Mouse (Mus musculus) embryo, embryonic 11 days (tissue): ENCODE results near the gene Kctd2.
"Not testable (repeated sequence)": the region's sequence is repeated elsewhere in the genome, so short reads cannot be mapped to it uniquely, and the experiment has no call there.

Source experiments
- DNase-seq: peaks from one replicate; pipeline ENCODE4 v3.0.0-alpha.2; 2015

Gene Kctd2

DNA sequence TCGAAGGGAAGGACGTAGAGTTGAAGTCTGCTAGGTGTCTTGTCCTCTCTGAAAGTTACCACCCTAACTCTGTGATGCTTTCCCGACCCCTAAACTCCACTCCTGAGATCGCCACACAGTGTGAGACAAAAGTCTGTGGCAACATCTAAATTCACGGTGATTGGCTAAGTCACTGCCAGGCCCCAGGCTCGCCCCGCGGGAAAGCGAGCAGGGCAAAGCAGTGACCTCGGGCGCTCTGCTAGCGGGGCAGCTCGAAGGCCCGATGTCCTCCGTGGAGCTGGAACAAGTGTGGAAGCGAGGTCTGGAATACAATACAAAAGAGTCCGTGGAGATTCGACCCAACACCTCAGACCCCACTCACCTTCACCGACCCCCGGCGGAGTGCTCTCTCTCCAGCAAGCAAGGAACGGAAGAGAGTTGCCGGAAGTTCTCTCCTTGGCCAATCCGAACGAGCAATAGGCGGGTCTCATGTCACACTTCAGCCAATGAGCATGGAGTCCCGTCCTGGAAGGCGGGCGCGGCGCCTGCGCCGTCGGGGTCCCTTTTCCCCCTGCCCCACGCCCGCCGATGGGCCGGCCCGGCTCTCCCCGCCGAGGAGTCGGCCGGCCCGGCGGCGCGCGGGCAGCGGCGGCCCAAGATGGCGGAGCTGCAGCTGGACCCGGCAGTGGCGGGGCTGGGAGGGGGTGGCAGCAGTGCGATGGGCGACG, at the start of gene Kctd2, which contains the start of gene Atp5h:
Gene Kctd2, plus strand, starts transcription at position 598 of the 707 bp plus-strand sequence.
Gene Atp5h, minus strand, starts transcription at position 432 of the 707 bp plus-strand sequence.
- DNase-seq = peak; percentile 98

DNA sequence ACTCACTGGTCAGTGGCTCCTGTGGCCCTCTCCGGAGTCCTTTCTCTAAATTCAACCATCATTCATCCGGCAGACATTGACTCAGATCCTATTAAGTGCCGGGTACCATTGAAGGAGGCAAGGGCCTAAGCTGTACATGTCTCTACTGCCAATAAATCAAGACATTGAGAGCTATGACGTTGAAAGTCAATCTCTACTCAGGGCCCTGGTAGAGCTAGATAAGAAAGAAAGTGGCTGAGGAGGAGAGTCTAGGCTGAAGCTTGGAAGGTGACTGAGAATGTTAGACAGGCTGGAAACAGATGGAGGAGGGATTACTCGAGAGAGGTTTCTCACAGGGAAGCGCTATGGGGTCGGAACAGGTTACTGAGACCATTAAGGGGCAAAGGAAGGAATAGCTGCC, 49.6 kb upstream of the Kctd2 start:
- no peak for DNase-seq

DNA sequence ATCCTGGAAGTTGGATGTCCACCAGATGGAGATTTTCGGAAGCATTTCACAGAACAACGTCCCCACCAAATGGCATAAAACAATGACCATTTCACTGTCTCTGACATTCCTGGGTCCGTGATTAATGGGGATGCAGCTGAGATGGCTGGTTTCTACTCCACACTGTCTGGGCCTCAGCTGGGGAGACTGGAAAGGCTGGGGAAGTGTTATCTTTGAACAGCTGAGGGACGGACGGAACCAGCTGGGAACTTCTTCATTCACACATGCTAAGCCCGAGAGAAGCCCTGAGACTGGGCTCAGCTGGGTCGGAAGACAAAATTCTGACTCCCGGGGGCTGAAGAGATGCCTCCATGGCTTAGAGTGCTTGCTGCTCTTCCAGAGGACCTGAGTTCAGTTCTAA, 48.6 kb upstream of the Kctd2 start:
- DNase-seq = no peak

DNA sequence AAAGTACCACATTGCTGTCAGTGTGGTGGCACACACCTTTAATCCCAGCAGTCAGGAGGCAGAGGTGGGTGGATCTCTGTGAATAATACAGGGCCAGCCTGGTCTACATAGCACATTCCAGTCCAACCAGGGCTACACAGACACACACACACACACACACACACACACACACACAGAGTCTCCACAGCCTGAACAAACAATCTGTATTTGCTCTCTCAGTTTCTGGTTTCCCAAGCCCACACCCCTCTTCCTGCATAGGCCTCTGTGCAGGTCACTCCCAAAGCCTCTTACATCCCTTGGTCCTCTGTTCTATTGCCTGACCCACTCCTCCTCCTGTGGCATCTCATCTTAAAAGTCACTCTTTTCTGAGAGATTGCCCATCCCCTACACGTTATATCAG, 47.9 kb upstream of the Kctd2 start:
- DNase-seq = no peak

DNA sequence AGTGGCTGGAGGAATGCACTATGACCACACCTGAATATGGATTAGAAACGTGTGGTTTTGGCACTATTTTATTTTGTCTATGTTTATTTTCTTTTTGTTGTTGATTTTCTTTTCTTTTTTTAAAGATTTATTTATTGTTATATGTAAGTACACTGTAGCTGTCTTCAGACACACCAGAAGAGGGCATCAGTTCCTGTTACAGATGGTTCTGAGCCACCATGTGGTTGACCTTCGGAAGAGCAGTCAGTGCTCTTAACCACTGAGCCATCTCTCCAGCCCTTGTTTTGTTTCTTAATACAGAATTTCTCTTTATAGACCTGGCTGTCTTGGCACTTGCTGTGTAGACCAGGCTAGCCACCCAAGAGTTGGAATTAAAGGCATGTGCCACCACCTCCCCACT, 47.2 kb upstream of the Kctd2 start:
- no peak for DNase-seq

DNA sequence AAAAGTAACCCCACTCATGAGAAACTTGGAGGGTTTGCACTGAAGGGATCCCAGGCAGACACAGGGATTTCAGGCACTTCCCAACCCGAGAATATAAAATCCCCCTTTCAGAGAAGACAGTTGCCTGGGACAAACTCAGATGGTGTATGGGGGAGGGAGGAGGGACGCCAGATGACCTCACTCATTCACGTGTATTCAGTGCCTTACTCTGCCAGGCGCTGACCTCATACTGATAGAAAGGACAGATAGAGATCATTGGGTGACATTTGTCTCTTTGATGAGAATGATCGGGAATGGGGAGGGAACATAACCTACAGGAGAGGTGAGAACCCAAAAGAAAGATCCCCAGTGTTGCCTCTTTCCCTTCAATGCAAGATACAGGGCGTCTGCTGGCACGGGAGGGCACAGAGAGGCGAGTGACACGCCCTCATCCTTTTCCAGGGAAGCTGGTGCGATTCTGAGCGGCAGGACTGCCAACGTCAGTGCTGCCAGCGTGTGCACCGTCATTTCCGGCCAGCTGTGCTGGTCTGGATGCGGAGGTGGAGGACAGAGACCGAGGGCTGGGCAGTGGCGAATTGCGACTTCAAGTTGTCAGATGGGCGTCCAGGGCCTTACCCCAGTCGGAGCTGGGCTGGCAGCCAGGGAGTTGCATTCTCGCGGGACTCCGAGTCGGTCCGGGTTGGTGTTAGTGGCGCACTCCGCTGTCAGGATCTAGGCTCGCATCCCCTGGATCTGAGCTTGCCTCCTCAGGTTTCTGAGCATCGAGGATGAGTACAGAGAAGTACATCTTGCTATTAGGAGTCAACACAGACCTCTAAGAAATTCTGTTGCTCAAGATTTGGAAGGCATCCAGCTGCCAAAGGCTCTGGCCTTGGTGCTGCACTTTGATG, 45.9 kb upstream of the Kctd2 start:
- peak; percentile 71 for DNase-seq

DNA sequence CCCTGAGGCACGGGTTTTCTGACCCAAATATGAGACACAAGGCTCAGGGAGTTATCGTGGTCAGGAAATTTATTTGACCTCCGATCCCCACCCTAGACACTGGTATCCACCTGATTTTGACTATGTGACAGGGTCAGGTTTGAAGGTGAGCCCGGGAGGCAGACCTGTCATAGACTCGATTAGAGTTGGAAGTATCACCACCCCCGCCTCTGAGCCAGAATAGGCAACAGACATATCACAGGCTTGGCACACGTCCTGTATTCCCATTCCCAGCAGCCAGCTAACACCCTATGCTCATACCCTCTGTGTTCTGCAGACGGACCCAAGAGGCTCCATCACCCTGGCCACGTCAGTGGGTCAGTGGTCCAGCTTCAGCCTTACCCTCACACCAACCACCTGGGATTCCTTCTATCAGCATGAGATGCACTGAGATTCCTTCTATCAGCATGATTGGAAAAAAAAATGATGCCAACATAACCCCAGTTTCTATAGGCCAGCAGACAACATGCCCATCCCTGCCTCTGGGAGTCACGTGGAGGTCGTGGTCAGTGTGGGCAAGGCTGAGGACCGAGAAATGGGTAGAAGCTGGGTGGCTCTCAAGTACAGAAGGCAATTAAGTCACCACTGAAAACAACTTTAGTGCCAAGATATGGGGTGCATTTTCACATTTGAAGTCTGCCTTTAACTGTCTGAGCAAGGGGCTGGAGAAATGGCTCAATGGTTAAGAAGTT, 45.1 kb upstream of the Kctd2 start:
- no peak for DNase-seq

DNA sequence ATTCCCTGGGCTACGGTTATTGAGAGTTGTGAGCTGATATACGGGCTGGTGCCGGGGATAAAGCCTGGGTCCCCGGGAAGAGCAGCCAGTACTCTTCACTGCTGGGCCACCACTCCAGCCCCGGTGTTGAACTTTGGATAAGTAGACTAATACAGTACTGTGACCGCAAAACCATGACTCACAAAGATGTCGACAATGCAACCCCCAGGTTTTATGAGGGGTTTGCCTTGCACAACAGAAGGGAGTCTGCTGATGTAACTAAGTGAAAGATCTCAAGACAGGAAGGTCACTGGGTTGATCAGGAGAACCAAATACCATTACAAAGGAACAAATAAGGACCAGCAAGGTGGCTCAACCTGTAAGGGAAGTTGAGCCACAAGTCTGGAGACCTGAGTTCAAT, 43.2 kb upstream of the Kctd2 start:
- DNase-seq = no peak

DNA sequence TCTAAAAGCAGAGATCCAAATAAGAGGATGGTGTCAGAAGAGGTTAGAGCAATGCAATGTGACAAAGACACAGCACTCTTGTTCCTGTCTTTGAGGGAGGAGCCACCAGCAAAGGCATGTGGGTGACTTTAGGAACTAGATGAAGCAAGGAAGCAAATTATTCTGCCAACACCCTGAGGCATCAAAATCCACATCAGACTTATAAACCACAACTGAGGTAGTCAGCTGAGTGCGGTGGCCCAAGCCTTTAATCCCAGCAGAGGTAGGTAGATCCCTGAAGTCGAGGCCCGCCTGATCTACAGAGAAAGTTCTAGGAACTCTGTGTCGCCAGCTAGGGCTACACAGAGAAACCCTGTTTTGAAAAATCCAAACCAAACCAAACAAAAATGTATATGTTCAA, 42.7 kb upstream of the Kctd2 start:
- no peak for DNase-seq

DNA sequence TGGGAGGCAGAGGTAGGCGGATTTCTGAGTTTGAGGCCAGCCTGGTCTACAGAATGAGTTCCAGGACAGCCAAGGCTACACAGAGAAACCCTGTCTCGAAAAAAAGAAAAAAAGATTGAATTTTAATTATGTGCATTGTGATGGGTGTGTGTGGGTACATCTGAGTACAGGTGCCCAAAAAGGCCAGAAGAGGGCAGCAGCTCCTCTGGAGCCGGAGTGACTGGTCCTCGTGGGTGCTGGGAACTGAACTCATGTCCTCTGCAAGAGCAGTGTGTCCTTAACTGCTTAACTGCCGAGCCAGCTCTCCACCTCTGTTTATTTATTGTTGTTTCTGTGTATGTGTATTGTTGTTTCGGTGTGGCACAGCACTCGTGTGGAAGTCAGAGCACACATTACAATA, 42.1 kb upstream of the Kctd2 start:
- DNase-seq = no peak

DNA sequence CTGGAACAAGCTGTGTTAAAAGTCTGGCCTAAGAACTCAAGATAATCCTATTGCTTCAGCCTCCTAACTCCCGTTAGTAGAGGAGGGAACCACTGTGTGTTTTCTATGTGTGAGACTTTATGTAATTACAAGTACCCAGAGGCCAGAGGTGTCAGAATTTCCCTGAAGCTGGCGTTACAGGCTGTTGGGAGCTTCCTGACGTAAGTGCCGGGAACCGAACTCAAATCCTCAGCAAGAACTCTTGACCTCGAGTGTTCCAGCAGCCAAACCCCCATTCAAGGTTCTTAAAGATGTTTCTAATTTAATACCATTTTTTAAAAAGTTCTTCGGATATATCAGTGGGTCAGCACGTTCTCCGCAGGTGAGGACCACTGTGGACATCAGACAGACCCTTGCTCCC, 38.7 kb upstream of the Kctd2 start:
- DNase-seq = peak; percentile 54

DNA sequence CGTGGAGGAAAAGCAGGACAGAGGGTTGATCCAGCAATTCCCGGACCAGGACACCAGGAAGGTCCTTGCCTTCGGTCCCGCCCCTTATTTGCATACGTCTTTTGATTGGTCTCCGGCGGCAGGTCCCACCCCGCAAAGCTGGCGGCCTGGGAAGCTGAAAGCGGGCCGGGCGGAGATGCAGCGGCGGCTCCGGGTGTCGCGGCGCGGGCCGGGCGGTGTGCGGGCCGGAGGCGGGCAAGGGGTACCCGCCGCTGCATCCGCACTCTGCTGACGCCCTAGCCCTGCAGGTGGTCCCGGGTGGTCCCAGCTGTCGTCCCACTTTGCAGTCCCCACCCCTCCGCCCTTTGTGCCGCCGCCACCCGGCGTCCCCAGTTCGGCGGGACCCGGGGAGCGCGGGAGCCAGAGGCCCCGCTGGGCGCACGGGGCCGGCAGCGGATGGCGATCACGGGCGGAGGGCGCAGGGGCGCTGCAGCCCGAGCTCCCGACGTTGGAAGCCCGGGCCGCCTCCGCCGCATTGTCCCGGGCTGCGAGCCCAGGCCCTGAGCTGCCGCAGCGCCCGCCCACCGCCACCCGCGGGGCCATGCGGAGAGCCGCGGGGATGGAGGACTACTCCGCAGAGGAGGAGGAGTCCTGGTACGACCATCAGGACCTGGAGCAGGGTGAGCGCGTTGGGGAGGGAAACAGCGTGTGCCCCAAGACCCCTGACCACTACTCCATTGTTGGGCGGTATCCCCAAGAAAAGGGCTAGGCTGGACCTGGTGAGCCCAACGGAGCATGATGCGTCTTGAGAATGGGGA, 38.0 kb upstream of the Kctd2 start, which contains the start of gene Cdr2l:
Gene Cdr2l, plus strand, starts transcription at position 174 of the 797 bp plus-strand sequence.
- DNase-seq = peak; percentile 97

DNA sequence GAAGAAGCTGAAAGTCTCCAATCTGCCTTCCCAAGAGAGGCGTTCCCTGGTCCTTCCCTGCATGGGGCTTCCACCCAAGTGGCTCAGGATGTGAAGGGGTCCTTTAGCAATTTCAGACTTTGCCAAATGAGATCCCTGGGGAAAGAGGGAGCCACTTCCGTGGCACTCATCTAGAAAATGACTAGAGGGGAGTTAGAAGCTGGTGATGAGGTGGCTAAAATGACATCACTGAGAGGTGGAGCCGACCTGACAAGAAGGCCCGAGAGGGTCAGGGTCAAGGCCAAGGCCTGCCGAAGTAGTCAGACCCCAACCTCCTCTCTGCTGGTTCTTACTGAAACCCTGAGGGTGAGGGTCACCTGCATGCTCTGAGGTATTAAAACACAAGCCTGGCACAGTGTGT, 37.0 kb upstream of the Kctd2 start:
- DNase-seq = no peak

DNA sequence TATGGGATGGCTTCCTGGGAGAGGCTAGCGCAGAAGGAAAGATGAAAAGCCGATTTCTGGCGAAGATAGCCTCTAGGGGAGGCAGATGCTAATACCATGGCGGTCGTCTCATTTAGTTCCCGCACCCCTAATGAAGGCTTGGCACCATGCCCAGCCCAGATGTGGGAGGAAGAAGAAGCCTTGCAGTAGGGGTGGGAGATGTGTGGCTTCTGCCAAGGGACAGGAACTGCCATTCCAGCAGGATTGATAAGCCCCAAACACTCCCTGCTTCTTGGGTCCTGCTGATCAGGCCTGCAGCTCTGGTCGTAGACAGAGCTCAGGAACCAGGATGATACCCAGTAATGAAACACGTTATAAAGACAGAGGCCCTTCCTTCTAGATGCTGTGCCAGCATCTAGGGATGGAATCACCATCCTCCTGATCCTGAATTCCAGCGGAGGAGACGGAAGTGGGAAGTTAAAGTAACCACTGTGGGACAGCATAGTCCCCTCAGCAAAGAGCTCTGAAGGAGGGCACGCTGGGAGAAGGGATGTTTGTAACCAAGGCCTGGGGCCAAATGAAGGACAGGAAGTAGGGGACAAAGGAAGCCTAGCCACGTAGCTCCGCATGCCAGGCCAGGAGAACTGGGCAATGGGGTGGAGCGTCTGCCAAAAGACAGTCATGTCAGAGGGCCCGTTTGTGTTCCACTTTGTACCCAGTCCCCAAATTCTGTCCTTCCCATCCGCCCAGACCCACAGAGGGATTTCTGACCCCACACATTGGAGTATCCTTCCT, 36.0 kb upstream of the Kctd2 start:
- DNase-seq = no peak

DNA sequence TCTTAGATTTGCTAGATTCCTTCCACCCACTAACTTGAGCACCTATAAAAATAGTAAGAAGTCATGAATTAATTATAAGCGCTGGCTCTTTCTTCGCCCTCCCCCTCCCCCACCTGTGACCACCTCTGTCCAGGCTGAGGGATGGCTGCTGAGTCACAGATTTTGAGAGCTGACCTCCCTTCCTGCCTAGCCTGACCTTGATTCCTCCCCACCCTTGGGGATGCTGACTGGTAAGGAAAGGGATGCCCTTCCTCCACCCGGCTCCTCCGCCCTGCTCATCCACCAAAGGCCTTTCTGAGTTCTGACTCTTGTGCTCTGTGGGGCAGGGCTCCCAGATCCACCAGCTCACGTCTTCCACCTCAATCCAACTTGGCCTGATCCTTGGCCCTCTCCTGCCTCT, 35.3 kb upstream of the Kctd2 start:
- DNase-seq = no peak

DNA sequence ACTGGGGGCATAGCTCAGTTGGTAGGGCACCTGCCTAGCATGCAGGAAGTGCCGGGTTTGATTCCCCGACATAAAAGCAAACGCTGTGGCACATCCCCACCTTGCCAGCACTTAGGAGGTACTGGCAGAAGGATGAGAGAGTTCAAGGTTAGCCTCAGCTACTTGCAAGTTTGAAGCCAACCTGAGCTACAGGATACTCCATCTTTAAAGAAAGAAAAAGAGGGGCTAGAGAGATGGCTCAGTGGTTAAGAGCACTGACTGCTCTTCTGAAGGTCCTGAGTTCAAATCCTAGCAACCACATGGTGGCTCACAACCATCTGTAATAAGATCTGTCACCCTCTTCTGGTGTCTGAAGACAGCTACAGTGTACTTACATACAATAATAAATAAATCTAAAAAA, 33.1 kb upstream of the Kctd2 start:
- DNase-seq = not testable (repeated sequence)

DNA sequence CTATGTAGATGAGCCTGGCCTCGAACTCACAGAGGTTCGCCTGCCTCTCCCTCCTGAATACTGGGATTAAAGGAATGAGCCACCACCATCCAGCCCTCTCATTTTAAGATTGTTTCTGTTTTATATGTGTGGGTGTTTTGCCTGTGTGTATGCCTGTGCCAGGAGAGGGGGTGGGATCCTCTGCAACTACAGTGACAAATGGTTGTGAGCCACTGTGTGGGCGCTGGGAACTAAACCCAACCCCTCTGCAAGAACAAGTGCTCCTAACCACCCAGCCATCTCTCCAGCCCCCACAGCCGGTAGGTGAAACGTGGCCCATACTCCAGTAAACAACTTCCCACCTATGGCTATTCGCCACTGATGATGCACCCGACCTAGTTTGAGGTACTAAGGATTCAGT, 28.6 kb upstream of the Kctd2 start:
- DNase-seq = no peak

DNA sequence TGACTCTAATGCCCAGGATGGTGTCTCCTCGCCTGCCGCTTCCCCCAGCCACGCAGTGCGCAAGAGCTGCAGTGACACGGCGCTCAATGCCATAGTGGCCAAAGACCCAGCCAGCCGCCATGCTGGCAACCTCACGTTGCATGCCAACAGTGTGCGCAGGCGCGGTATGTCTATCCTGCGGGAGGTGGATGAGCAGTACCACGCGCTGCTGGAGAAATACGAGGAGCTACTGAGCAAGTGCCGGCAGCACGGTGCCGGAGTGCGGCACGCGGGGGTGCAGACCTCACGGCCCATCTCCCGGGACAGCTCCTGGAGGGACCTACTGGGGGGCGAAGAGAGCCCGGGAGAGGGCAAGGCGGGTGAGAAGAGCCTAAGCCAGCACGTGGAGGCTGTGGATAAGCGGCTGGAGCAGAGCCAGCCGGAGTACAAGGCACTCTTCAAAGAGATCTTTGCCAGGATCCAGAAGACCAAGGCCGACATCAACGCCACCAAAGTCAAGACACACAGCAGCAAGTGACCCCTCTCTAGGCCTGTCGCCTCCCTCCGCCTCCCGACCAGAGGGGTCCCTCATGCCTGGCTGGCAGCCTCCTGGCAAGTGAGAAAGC, 26.1 kb upstream of the Kctd2 start:
- DNase-seq = no peak

DNA sequence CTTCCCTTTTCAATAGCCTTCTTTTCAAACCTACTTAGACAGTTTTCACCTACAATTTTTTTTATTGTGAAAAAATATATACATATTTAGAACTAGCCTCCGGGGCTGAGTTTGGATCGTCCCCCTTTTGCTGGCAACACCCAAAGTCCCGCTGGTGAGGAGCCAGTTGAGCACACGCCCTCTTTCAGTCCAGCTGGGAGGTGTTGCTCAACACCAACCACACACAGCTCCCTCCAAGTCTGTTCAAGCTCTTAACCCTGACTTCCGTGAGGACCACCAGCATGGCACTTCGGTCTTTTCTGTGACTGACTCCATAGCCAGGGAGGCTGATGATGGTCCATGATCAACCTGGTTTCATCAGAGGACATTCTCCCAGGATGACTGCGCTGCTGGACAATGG, 21.8 kb upstream of the Kctd2 start:
- no peak for DNase-seq

DNA sequence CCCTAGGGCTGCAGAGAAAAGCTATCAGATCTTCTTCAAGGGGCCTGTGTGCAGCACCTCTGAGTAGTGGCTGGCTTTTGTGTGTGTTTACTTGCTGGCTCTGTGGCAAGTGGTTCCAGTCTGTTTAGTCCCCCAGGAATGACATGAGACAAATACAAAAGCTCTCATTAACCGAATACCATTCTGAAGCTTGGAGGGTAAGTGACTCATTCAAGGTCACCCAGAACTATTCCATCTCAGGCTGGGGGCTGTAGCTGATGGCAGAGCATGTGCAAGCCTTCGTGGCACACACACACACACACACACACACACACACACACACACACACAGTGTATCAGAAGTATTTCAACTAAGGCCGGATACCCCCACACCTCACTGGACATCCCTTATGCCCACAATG, 19.8 kb upstream of the Kctd2 start:
- no peak for DNase-seq

DNA sequence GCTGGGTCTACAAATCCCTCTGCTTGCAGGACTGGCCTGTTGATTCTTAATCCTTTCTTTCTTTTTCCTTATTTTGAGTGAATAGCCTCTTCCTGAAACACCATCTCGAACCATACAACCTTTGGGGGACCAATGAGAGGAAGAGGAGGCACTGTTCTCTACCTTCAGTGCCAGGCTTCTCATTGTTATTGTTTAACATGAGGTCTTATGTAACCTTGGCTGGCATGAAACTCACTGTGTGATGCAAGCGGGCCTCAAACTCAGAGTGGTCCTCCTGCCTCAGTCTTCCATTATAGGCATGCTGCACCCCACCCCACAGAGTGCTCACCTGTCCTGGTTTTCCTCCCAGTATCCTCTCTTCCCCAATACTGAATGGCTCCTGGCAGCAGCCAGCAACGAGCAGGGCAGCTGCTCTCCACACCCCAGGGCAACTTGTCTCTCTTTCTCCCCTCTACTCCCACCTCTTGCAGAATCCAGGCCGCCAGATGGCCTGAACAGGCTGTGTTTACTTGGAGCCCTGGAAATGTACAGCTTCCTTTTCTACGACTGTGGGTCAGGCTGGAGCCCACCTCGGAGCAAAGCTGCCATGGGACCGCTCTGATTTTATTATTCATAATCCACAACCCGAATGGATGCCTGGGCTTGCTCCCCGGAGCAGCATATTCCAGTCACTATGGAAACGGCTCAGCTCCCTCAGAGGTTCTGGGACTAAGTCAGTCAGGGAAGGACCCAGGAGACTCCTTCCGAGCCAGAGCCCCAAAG, 19.1 kb upstream of the Kctd2 start:
- no peak for DNase-seq
